In genomic region chr13:30726879-30727278, GRCm38 (mm10) we compare ENCODE assay signal across 21 mouse cellular contexts. TPM values are rescaled to one million over a fixed set of nuclear protein-coding genes. Genes with fewer than 3 reads are reported as not detected.
"Had no signal": no experiment of that assay in that cellular context is flagged by ENCODE, and none has a peak within 500 bp of the region (broad histone marks: within the 10 kb centered on the region; RNA-seq: fewer than 3 reads in every experiment).

No protein-coding gene starts in this region.

- H3K27me3 ChIP-seq: lung, embryonic 15.5 days; midbrain, embryonic 12.5 days; neural tube, embryonic 13.5 days; neural tube, embryonic 15.5 days had no signal

- H3K4me3 ChIP-seq: lung, embryonic 15.5 days; megakaryocyte, embryonic 14.5 days; midbrain, embryonic 10.5 days; midbrain, embryonic 12.5 days; myocyte; neural tube, embryonic 13.5 days; neural tube, embryonic 15.5 days had no signal

- ATAC-seq: lung, postnatal 0 days; midbrain, embryonic 16.5 days had no signal

- H3K9ac ChIP-seq: lung, embryonic 15.5 days; midbrain, embryonic 12.5 days; neural tube, embryonic 13.5 days; neural tube, embryonic 15.5 days had no signal

- H3K4me2 ChIP-seq: lung, embryonic 15.5 days; midbrain, embryonic 12.5 days; neural tube, embryonic 13.5 days; neural tube, embryonic 15.5 days had no signal

- H3K36me3 ChIP-seq: lung, embryonic 15.5 days; midbrain, embryonic 10.5 days; midbrain, embryonic 12.5 days; neural tube, embryonic 13.5 days; neural tube, embryonic 15.5 days had no signal

- H3K27ac ChIP-seq: lung, embryonic 15.5 days; macrophage; midbrain, embryonic 10.5 days; midbrain, embryonic 12.5 days; neural tube, embryonic 13.5 days; neural tube, embryonic 15.5 days had no signal

- H3K4me1 ChIP-seq: megakaryocyte, embryonic 14.5 days had no signal

- H3K9me3 ChIP-seq: lung, embryonic 15.5 days; megakaryocyte, embryonic 14.5 days; midbrain, embryonic 10.5 days; midbrain, embryonic 12.5 days; neural tube, embryonic 13.5 days; neural tube, embryonic 15.5 days had no signal

- DNase-seq: lung, adult 18-20 months; lung, postnatal 14 days; lung, postnatal 36 days; midbrain, embryonic 14.5 days; right cerebral cortex, postnatal 25 days; right cerebral cortex, postnatal 4 days; spleen, adult 18-20 months; thymus, adult 18-20 months; thymus, postnatal 14 days; thymus, postnatal 36 days had no signal

RNA-seq across cellular contexts. Expression of gene Irf4, which starts 22.1 kb away (rescaled TPM):
- polyA plus RNA-seq: midbrain, embryonic 10.5 days; neural tube, embryonic 11.5 days had no signal
